Mouse (Mus musculus) stomach, postnatal 0 days (tissue): ENCODE data around the gene Wwc1.

Experiments
- CTCF ChIP-seq: IDR thresholded peaks from 2 replicates; pipeline ENCODE4 v1.5.1; 2016; ENCODE audit warnings: antibody characterized with exemption, low read depth, mild to moderate bottlenecking, moderate library complexity
- EP300 ChIP-seq: optimal IDR thresholded peaks from 2 replicates; pipeline ENCODE3; 2016; ENCODE audit warnings: antibody characterized with exemption

DNA sequence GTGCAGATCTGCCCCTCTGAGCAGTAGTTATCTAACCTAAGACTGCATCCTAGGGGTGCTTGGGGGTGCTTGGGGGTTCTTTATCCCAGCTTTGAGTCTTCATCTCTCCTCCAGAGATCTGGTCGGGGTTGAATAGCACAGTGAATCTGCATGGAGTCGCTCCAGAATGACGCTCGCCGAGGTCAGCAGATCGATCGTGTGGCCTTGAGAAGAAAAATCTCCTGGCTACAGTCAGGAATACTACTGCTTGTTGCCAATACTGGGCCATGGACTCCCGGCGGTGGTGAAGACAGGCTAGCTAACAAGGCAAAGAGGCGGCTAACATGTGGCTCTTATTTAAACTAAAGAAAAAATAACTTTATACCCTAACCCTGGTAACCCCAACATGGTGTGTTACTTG lies 12.0 kb downstream of the Wwc1 start:
- TF ChIP-seq CTCF, result no peak
- no peak for TF ChIP-seq EP300
